Mouse (Mus musculus) forelimb bud, embryonic 11.5 days (tissue): ENCODE results near the gene Sh2d3c.

Experiments
- DNase-seq: peaks from one replicate; pipeline ENCODE4 v3.0.0-alpha.2; 2012; ENCODE audit warnings: low read depth, low spot score

Gene Sh2d3c

GRCm38 (mm10) chr2:32694691-32695090 is 26.2 kb upstream of the Sh2d3c start:
- no peak for DNase-seq

- no peak for DNase-seq
Observed at GRCm38 (mm10) chr2:32699680-32700079, 21.2 kb upstream of the Sh2d3c start.

GRCm38 (mm10) chr2:32700966-32701743 is 19.7 kb upstream of the Sh2d3c start:
- DNase-seq, result no peak

GRCm38 (mm10) chr2:32703046-32703445 is 17.8 kb upstream of the Sh2d3c start:
- no peak for DNase-seq

- no peak for DNase-seq
Observed at GRCm38 (mm10) chr2:32704021-32704421, 16.8 kb upstream of the Sh2d3c start, which contains the start of gene Fpgs. TSS of gene Fpgs (minus strand) at chr2:32704145.

GRCm38 (mm10) chr2:32705018-32705417 is 15.8 kb upstream of the Sh2d3c start:
- no peak for DNase-seq

- no peak for DNase-seq
Observed at GRCm38 (mm10) chr2:32706971-32707370, 13.9 kb upstream of the Sh2d3c start.

GRCm38 (mm10) chr2:32708643-32709042 is 12.2 kb upstream of the Sh2d3c start:
- DNase-seq, result peak; percentile 77

GRCm38 (mm10) chr2:32709521-32710137 is 11.2 kb upstream of the Sh2d3c start:
- no peak for DNase-seq

- no peak for DNase-seq
Observed at GRCm38 (mm10) chr2:32710425-32710824, 10.4 kb upstream of the Sh2d3c start.

GRCm38 (mm10) chr2:32711301-32712056 is 9.4 kb upstream of the Sh2d3c start:
- DNase-seq, result no peak

- DNase-seq, result peak; percentile 49
Observed at GRCm38 (mm10) chr2:32712108-32712551, 8.7 kb upstream of the Sh2d3c start.

GRCm38 (mm10) chr2:32712586-32712933 is 8.3 kb upstream of the Sh2d3c start:
- DNase-seq, result peak; percentile 87

- DNase-seq, result peak; percentile 88
Observed at GRCm38 (mm10) chr2:32712934-32713817, 7.7 kb upstream of the Sh2d3c start, which contains the start of gene Cdk9. TSS of gene Cdk9 (minus strand) at chr2:32713076.

- no peak for DNase-seq
Observed at GRCm38 (mm10) chr2:32714117-32714986, 6.5 kb upstream of the Sh2d3c start.

- no peak for DNase-seq
Observed at GRCm38 (mm10) chr2:32714987-32715425, 5.8 kb upstream of the Sh2d3c start.

GRCm38 (mm10) chr2:32718761-32719160 is 2.1 kb upstream of the Sh2d3c start:
- DNase-seq, result no peak

- DNase-seq, result no peak
Observed at GRCm38 (mm10) chr2:32720053-32720452, 802 bp upstream of the Sh2d3c start.

GRCm38 (mm10) chr2:32722046-32722445 is 1.2 kb downstream of the Sh2d3c start:
- DNase-seq, result no peak

- DNase-seq, result no peak
Observed at GRCm38 (mm10) chr2:32722581-32722980, 1.7 kb downstream of the Sh2d3c start.
